Mouse (Mus musculus): ENCODE results near the gene Usp28. TPM values are rescaled to one million over a fixed set of nuclear protein-coding genes. Genes with fewer than 3 reads are reported as not detected.

The Usp28 gene
- total and polyA plus RNA-seq, 3 experiments: 5.8 to 9.3 (median 7.0) TPM

- peaks cover 2 to 23% of the 10 kb centered on the region in 2 experiments for H3K4me1 ChIP-seq (ENCODE audit: control insufficient read depth in 1 of 2, insufficient read depth in 2 of 2)
- peak overlapping the region; percentile 38; the same call in 1 of the 2 replicates for H3K27ac ChIP-seq (ENCODE audit: insufficient read depth, low read depth)
- TF ChIP-seq SMC3 (IDR thresholded peaks at IDR 0.05; ENCODE audit: low read depth, low read length): no peak
- TF ChIP-seq HCFC1 (IDR thresholded peaks at IDR 0.05; ENCODE audit: low read depth, low read length): no peak
- TF ChIP-seq USF2 (conservative IDR thresholded peaks at IDR 0.05; ENCODE audit: low read depth, low read length): no peak
- TF ChIP-seq CTCF (conservative IDR thresholded peaks at IDR 0.05 in 1 of 2, IDR thresholded peaks at IDR 0.05 in 1 of 2; ENCODE audit: low read depth in 2 of 2, low read length in 2 of 2): peak in 1 of 2 experiments; percentile 15; a peak in 2 of 4 replicates
- TF ChIP-seq USF1 (IDR thresholded peaks at IDR 0.05; ENCODE audit: low read depth, low read length): 0 out of 2 replicates have a peak, but pooled peaks have one; percentile 11
- no peak for TF ChIP-seq MAX (IDR thresholded peaks at IDR 0.05; ENCODE audit: low read length)
- no peak for TF ChIP-seq JUND (conservative IDR thresholded peaks at IDR 0.05; ENCODE audit: low read depth, low read length)
- TF ChIP-seq JUN (IDR thresholded peaks at IDR 0.05; ENCODE audit: insufficient read depth, low read depth, low read length): no peak
- H3K9ac ChIP-seq (ENCODE audit: insufficient read depth, low read depth): peak overlapping the region; percentile 61
- dilution Hi-C loops (cut with MboI; ENCODE audit: extremely low pct_ligation_motif_present, extremely low pct_unique_long_range_greater_than_20kb, low sequenced_read_pairs): no loop called here
- H3K4me2 ChIP-seq (ENCODE audit: insufficient read depth, low read depth, poor library complexity, severe bottlenecking): peak overlapping the region; percentile 23
- H3K9me3 ChIP-seq (replicated peaks; ENCODE audit: low read length): no peaks in the 10 kb centered on the region
- peaks cover 0 to 4% of the 10 kb centered on the region in 2 experiments for H3K36me3 ChIP-seq (replicated peaks in 1 of 2; ENCODE audit: control insufficient read depth in 1 of 2, insufficient read depth in 1 of 2, low read length in 1 of 2)
- peak; percentile 29 for DNase-seq (ENCODE audit: extremely low read depth)
- peak overlapping the region; percentile 40 to 84 (median 54) for H3K4me3 ChIP-seq (replicated peaks in 1 of 3; ENCODE audit: low read depth in 2 of 3, low read length in 2 of 3, poor library complexity in 1 of 3)
- in situ Hi-C loops (cut with MboI; ENCODE audit: low pct_ligation_motif_present, low pct_unique_long_range_greater_than_20kb, low sequenced_read_pairs): no loop called here
- peaks cover 2% of the 10 kb centered on the region; the same call in 1 of the 2 replicates for H3K79me2 ChIP-seq (replicated peaks; ENCODE audit: control insufficient read depth, extremely low read depth, insufficient read depth, poor library complexity, severe bottlenecking)
- no peaks in the 10 kb centered on the region for H3K27me3 ChIP-seq (replicated peaks)
Observed at GRCm38 (mm10) chr9:48984320-48984844, 793 bp upstream of the Usp28 start.

GRCm38 (mm10) chr9:48985708-48986088 lies 523 bp downstream of the Usp28 start:
- H3K27me3 ChIP-seq (replicated peaks): no peaks in the 10 kb centered on the region
- no peak overlapping the region for H3K27ac ChIP-seq (ENCODE audit: insufficient read depth, low read depth)

More at GRCm38 (mm10) chr9:48985708-48986088, 523 bp downstream of the Usp28 start:
- in situ Hi-C loops (cut with MboI; ENCODE audit: low pct_ligation_motif_present, low pct_unique_long_range_greater_than_20kb, low sequenced_read_pairs): no loop called here
- peaks cover 0 to 12% of the 10 kb centered on the region in 2 experiments for H3K36me3 ChIP-seq (replicated peaks in 1 of 2; ENCODE audit: control insufficient read depth in 1 of 2, insufficient read depth in 1 of 2, low read length in 1 of 2)
- peaks cover 2 to 23% of the 10 kb centered on the region in 2 experiments for H3K4me1 ChIP-seq (ENCODE audit: control insufficient read depth in 1 of 2, insufficient read depth in 2 of 2)
- no peaks in the 10 kb centered on the region for H3K9me3 ChIP-seq (replicated peaks; ENCODE audit: low read length)
- peak overlapping the region; percentile 76 for H3K9ac ChIP-seq (ENCODE audit: insufficient read depth, low read depth)
- peak overlapping the region; percentile 80 to 98 (median 84) for H3K4me3 ChIP-seq (replicated peaks in 1 of 3; ENCODE audit: low read depth in 2 of 3, low read length in 2 of 3, poor library complexity in 1 of 3)
- TF ChIP-seq MXI1 (IDR thresholded peaks at IDR 0.05; ENCODE audit: low read depth, low read length) (peak; percentile 28; the same call in 1 of the 2 replicates), JUND (conservative IDR thresholded peaks at IDR 0.05; ENCODE audit: low read depth, low read length) (no peak), MAZ (IDR thresholded peaks at IDR 0.05; ENCODE audit: low read depth, low read length) (no peak), BHLHE40 (IDR thresholded peaks at IDR 0.05; ENCODE audit: low read depth, low read length) (peak; percentile 88), EP300 (IDR thresholded peaks at IDR 0.05; ENCODE audit: low read length) (no peak), E2F4 (IDR thresholded peaks at IDR 0.05; ENCODE audit: insufficient replicate concordance, low read depth, low read length) (no peak), SIN3A (IDR thresholded peaks at IDR 0.05; ENCODE audit: low read length) (peak; percentile 44; the same call in 1 of the 2 replicates), ETS1 (conservative IDR thresholded peaks at IDR 0.05; ENCODE audit: low read depth, low read length) (no peak), CHD1 (IDR thresholded peaks at IDR 0.05; ENCODE audit: low read depth, low read length) (0 out of 2 replicates have a peak, but pooled peaks have one; percentile 5), CTCF (conservative IDR thresholded peaks at IDR 0.05 in 1 of 2, IDR thresholded peaks at IDR 0.05 in 1 of 2; ENCODE audit: low read depth in 2 of 2, low read length in 2 of 2) (no peak), ZC3H11A (IDR thresholded peaks at IDR 0.05; ENCODE audit: low read depth, low read length) (no peak), TCF12 (IDR thresholded peaks at IDR 0.05; ENCODE audit: low read depth, low read length) (no peak), RAD21 (IDR thresholded peaks at IDR 0.05; ENCODE audit: low read depth, low read length) (no peak), ZMIZ1 (IDR thresholded peaks at IDR 0.05; ENCODE audit: low read depth, low read length) (no peak), IRF4 (IDR thresholded peaks at IDR 0.05; ENCODE audit: low read depth, low read length) (no peak), MAX (IDR thresholded peaks at IDR 0.05; ENCODE audit: low read length) (peak; percentile 30; the same call in 1 of the 2 replicates), MYC (IDR thresholded peaks at IDR 0.05; ENCODE audit: low read depth, low read length) (peak; percentile 14; the same call in 1 of the 2 replicates)
- peaks cover 2% of the 10 kb centered on the region; the same call in 1 of the 2 replicates for H3K79me2 ChIP-seq (replicated peaks; ENCODE audit: control insufficient read depth, extremely low read depth, insufficient read depth, poor library complexity, severe bottlenecking)
- H3K4me2 ChIP-seq (ENCODE audit: insufficient read depth, low read depth, poor library complexity, severe bottlenecking): peak overlapping the region; percentile 95
- peak; percentile 22 for DNase-seq (ENCODE audit: extremely low read depth)
- dilution Hi-C loops (cut with MboI; ENCODE audit: extremely low pct_ligation_motif_present, extremely low pct_unique_long_range_greater_than_20kb, low sequenced_read_pairs): no loop called here

Measured in CH12.LX (cell line).